Mouse (Mus musculus): ENCODE results near the gene Arhgap9.
A peak's percentile ranks its signal among the peaks of the same experiment; 100 is the strongest.

Arhgap9 gene

GRCm38 (mm10) chr10:127321621-127322020 is at the start of gene Arhgap9:
Arhgap9 (plus strand) TSS chr10:127321964.
- no peak for DNase-seq (ENCODE audit: extremely low spot score, low read depth, low spot score)

GRCm38 (mm10) chr10:127272371-127272770 is 49.4 kb upstream of the Arhgap9 start:
- DNase-seq (ENCODE audit: extremely low spot score, low read depth, low spot score) = no peak

GRCm38 (mm10) chr10:127274261-127275022 is 47.3 kb upstream of the Arhgap9 start:
- no peak for DNase-seq (ENCODE audit: extremely low spot score, low read depth, low spot score)

GRCm38 (mm10) chr10:127279730-127280129 is 42.0 kb upstream of the Arhgap9 start:
- no peak for DNase-seq (ENCODE audit: extremely low spot score, low read depth, low spot score)

GRCm38 (mm10) chr10:127281316-127281715 is 40.4 kb upstream of the Arhgap9 start:
- no peak for DNase-seq (ENCODE audit: extremely low spot score, low read depth, low spot score)

- no peak for DNase-seq (ENCODE audit: extremely low spot score, low read depth, low spot score)
Observed at GRCm38 (mm10) chr10:127282620-127283215, 39.0 kb upstream of the Arhgap9 start.

- no peak for DNase-seq (ENCODE audit: extremely low spot score, low read depth, low spot score)
Observed at GRCm38 (mm10) chr10:127284105-127284622, 37.6 kb upstream of the Arhgap9 start.

GRCm38 (mm10) chr10:127284724-127285500 is 36.9 kb upstream of the Arhgap9 start:
- DNase-seq (ENCODE audit: extremely low spot score, low read depth, low spot score) = no peak

- no peak for DNase-seq (ENCODE audit: extremely low spot score, low read depth, low spot score)
Observed at GRCm38 (mm10) chr10:127285644-127286043, 36.1 kb upstream of the Arhgap9 start.

- DNase-seq (ENCODE audit: extremely low spot score, low read depth, low spot score) = no peak
Observed at GRCm38 (mm10) chr10:127286194-127286593, 35.6 kb upstream of the Arhgap9 start.

GRCm38 (mm10) chr10:127286730-127287129 is 35.0 kb upstream of the Arhgap9 start:
- no peak for DNase-seq (ENCODE audit: extremely low spot score, low read depth, low spot score)

GRCm38 (mm10) chr10:127287271-127287935 is 34.4 kb upstream of the Arhgap9 start:
- DNase-seq (ENCODE audit: extremely low spot score, low read depth, low spot score) = no peak

- DNase-seq (ENCODE audit: extremely low spot score, low read depth, low spot score) = no peak
Observed at GRCm38 (mm10) chr10:127287936-127288293, 33.8 kb upstream of the Arhgap9 start.

GRCm38 (mm10) chr10:127288328-127288799 is 33.4 kb upstream of the Arhgap9 start:
- DNase-seq (ENCODE audit: extremely low spot score, low read depth, low spot score) = no peak

- DNase-seq (ENCODE audit: extremely low spot score, low read depth, low spot score) = peak; percentile 46
Observed at GRCm38 (mm10) chr10:127288800-127289572, 32.8 kb upstream of the Arhgap9 start, which contains the start of gene Mbd6. Mbd6 (minus strand) TSS chr10:127289018.

- DNase-seq (ENCODE audit: extremely low spot score, low read depth, low spot score) = peak; percentile 35
Observed at GRCm38 (mm10) chr10:127289573-127290191, 32.1 kb upstream of the Arhgap9 start.

- DNase-seq (ENCODE audit: extremely low spot score, low read depth, low spot score) = peak; percentile 95
Observed at GRCm38 (mm10) chr10:127290307-127290929, 31.3 kb upstream of the Arhgap9 start.

- peak; percentile 63 for DNase-seq (ENCODE audit: extremely low spot score, low read depth, low spot score)
Observed at GRCm38 (mm10) chr10:127290930-127291880, 30.6 kb upstream of the Arhgap9 start.

Data from hindlimb bud, embryonic 11.5 days (tissue).